Mouse (Mus musculus) testis, adult 2 months (tissue): ENCODE measurements at regions not wholly inside any gene's neighbourhood (a gene's known extent, or its start where the extent isn't known, plus 50 kb on each side); places are given as distances from the start of the nearest gene placed in this dataset.

Experiments used
- CTCF ChIP-seq: fragments of 200-500 bp; IDR thresholded peaks from 2 replicates; pipeline ENCODE4 v1.5.1; 2012; ENCODE audit warnings: low read depth, mild to moderate bottlenecking, inconsistent platforms, low read length, moderate library complexity; ENCODE audit not compliant: control insufficient read depth, insufficient read depth, insufficient replicate concordance
- POLR2A ChIP-seq: fragments of 200-500 bp; IDR thresholded peaks from 2 replicates; pipeline ENCODE4 v1.6.1; 2012; ENCODE audit warnings: low read depth, mild to moderate bottlenecking, inconsistent platforms, low read length, moderate library complexity; ENCODE audit not compliant: control insufficient read depth

- TF ChIP-seq CTCF (no peak), POLR2A (no peak)
Measured at GRCm38 (mm10) chr16:91172510-91172909, 52.7 kb upstream of the Olig2 start.
